ENCODE assay signal across 24 mouse cellular contexts in genomic region chr14:39768101-39768500, GRCm38 (mm10).
"Had no signal": no experiment of that assay in that cellular context is flagged by ENCODE, and none has a peak within 500 bp of the region (broad histone marks: within the 10 kb centered on the region; RNA-seq: fewer than 3 reads in every experiment).

No protein-coding gene starts in this region.

- H3K4me3 ChIP-seq: embryonic facial prominence, embryonic 10.5 days; embryonic facial prominence, embryonic 12.5 days; embryonic facial prominence, embryonic 13.5 days; embryonic facial prominence, embryonic 15.5 days; erythroblast, embryonic 14.5 days; forebrain, embryonic 10.5 days; forebrain, embryonic 12.5 days; forebrain, embryonic 13.5 days; forebrain, embryonic 15.5 days; gastrocnemius, adult 2 months; heart, adult 2 months; heart, embryonic 10.5 days had no signal

- DNase-seq: cerebellum, adult 9-11 months; cerebellum, postnatal 10 days; cerebellum, postnatal 14 days; cerebellum, postnatal 25 days; cerebellum, postnatal 36 days; embryo, embryonic 11 days; forebrain, postnatal 0 days; gastrocnemius, adult 2 months; gastrocnemius, postnatal 10 days; gastrocnemius, postnatal 14 days; gastrocnemius, postnatal 25 days; gastrocnemius, postnatal 36 days; heart, adult 18-20 months; heart, adult 2 months had no signal

- H3K27ac ChIP-seq: embryonic facial prominence, embryonic 10.5 days; embryonic facial prominence, embryonic 12.5 days; embryonic facial prominence, embryonic 13.5 days; embryonic facial prominence, embryonic 15.5 days; forebrain, embryonic 10.5 days; forebrain, embryonic 12.5 days; forebrain, embryonic 13.5 days; forebrain, embryonic 15.5 days; gastrocnemius, adult 2 months; heart, adult 2 months; heart, embryonic 10.5 days had no signal
